Mouse (Mus musculus) ES-E14 (cell line): Measurements from ENCODE around the gene Olfr204. TPM values are rescaled to one million over a fixed set of nuclear protein-coding genes. Genes with fewer than 3 reads are reported as not detected.

Experiments used
- total RNA-seq: library from RNA; depleted of rRNA; stranded (reverse); fragments of 300-350 nt; gene quantifications from 2 replicates; pipeline ENCODE4 v1.2.3, GENCODE M21; 2012; rRNA removed

Olfr204 gene
- total RNA-seq, 1 experiment, result not detected

Other genes with a start within 250 kb of the Olfr204 start
- gene Olfr190, start 240.2 kb downstream of the Olfr204 start, total RNA-seq, result not detected in 2 replicates
- gene Olfr191, start 228.4 kb downstream of the Olfr204 start, total RNA-seq, result not detected in 2 replicates
- not detected in 2 replicates for gene Olfr193, start 206.4 kb downstream of the Olfr204 start, total RNA-seq
- not detected in 2 replicates for gene Olfr194, start 197.2 kb downstream of the Olfr204 start, total RNA-seq
- gene Olfr195, start 171.2 kb downstream of the Olfr204 start, total RNA-seq, result not detected in 2 replicates
- not detected in 2 replicates for gene Olfr196, start 147.8 kb downstream of the Olfr204 start, total RNA-seq
- not detected in 2 replicates for gene Olfr198, start 114.7 kb downstream of the Olfr204 start, total RNA-seq
- not detected in 2 replicates for gene Olfr199, start 98.5 kb downstream of the Olfr204 start, total RNA-seq
- gene Olfr201, start 45.6 kb downstream of the Olfr204 start, total RNA-seq, result not detected in 2 replicates
- not detected in 2 replicates for gene Olfr202, start 31.5 kb downstream of the Olfr204 start, total RNA-seq
- gene Olfr203, start 19.4 kb downstream of the Olfr204 start, total RNA-seq, result not detected in 2 replicates
- not detected in 2 replicates for gene Olfr205, start 12.9 kb upstream of the Olfr204 start, total RNA-seq
- gene Olfr206, start 31.0 kb upstream of the Olfr204 start, total RNA-seq, result not detected in 2 replicates
- not detected in 2 replicates for gene Olfr209, start 45.7 kb upstream of the Olfr204 start, total RNA-seq
- 0.04 TPM in 1 of 2 replicates, not detected in the other for gene Gabrr3, start 89.1 kb upstream of the Olfr204 start, total RNA-seq
- gene Riox2, start 153.5 kb upstream of the Olfr204 start, total RNA-seq, result 25.4 and 34.6 TPM in 2 replicates